In the genomic region with DNA sequence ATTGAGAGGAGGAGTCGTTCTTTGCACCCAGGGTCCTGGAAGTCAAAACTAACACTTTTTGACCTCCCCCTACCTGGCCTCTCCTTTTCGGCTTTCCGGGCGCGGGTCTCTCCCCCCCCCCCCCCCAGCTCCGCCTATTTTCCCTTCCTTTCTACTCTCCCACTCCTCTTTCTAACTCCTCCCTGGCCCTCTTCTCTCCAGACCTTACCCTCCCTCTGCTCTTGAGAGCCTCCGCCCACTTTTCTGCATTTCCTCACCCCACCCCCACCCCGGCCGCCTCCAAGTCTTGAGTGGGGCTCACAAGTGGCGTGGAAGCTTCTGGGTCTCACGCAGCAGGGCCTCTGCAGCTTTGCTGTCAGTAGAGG, we compare ENCODE assay signal across 9 mouse cellular contexts. TPM values are rescaled to one million over a fixed set of nuclear protein-coding genes. Genes with fewer than 3 reads are reported as not detected.
DNase-seq lines count a peak whose midpoint lies in the region; ATAC-seq lines count a peak whose summit lies in the region.
"Had no signal": no experiment of that assay in that cellular context is flagged by ENCODE, and none has a peak within 500 bp of the region (broad histone marks: within the 10 kb centered on the region; RNA-seq: fewer than 3 reads in every experiment).

No protein-coding gene starts in this region.

- no peak for ATAC-seq in embryonic facial prominence, embryonic 15.5 days (ENCODE audit: insufficient number of reproducible peaks, low FRiP score, low TSS enrichment, low read depth)
- no peak for ATAC-seq in intestine, embryonic 14.5 days (replicated peaks; ENCODE audit: low FRiP score, low TSS enrichment, low read depth)
- ATAC-seq in neural tube, embryonic 12.5 days (ENCODE audit: low FRiP score, low read depth), result no peak

- H3K27ac ChIP-seq in embryonic facial prominence, embryonic 15.5 days (replicated peaks), result no peak overlapping the region
- no peak overlapping the region for H3K27ac ChIP-seq in intestine, embryonic 14.5 days (ENCODE audit: low read depth)
- no peak overlapping the region for H3K27ac ChIP-seq in neural tube, embryonic 12.5 days
- H3K27ac ChIP-seq: liver, embryonic 15.5 days had no signal

- H3K27me3 ChIP-seq in embryonic facial prominence, embryonic 15.5 days, result peaks cover 89% of the 10 kb centered on the region
- H3K27me3 ChIP-seq in intestine, embryonic 14.5 days (replicated peaks; ENCODE audit: control insufficient read depth, insufficient read depth, low read length), result peaks cover 75% of the 10 kb centered on the region
- peaks cover 79% of the 10 kb centered on the region for H3K27me3 ChIP-seq in neural tube, embryonic 12.5 days (replicated peaks)

- WGBS in embryonic facial prominence, embryonic 15.5 days, result 0% methylated on average over 8 of the region's 11 CpGs
- 0% methylated on average over 5 of the region's 11 CpGs for WGBS in intestine, embryonic 14.5 days
- under 1% methylated on average over 8 of the region's 11 CpGs for WGBS in neural tube, embryonic 12.5 days

- H3K36me3 ChIP-seq in embryonic facial prominence, embryonic 15.5 days, result no peaks in the 10 kb centered on the region
- no peaks in the 10 kb centered on the region for H3K36me3 ChIP-seq in intestine, embryonic 14.5 days (ENCODE audit: control insufficient read depth, insufficient read depth, low read length)
- no peaks in the 10 kb centered on the region for H3K36me3 ChIP-seq in neural tube, embryonic 12.5 days
- H3K36me3 ChIP-seq: liver, embryonic 15.5 days had no signal

- H3K4me2 ChIP-seq in embryonic facial prominence, embryonic 15.5 days (replicated peaks), result peak overlapping the region; percentile 81
- peak overlapping the region; percentile 63; the same call in 1 of the 2 replicates for H3K4me2 ChIP-seq in intestine, embryonic 14.5 days (ENCODE audit: low read length)
- H3K4me2 ChIP-seq in neural tube, embryonic 12.5 days (replicated peaks), result peak overlapping the region; percentile 53
- H3K4me2 ChIP-seq: liver, embryonic 15.5 days had no signal

- H3K9ac ChIP-seq in embryonic facial prominence, embryonic 15.5 days, result no peak overlapping the region
- no peak overlapping the region for H3K9ac ChIP-seq in intestine, embryonic 14.5 days (ENCODE audit: low read length)
- 0 out of 2 replicates have a peak overlapping the region, but pooled peaks have one; percentile 43 for H3K9ac ChIP-seq in neural tube, embryonic 12.5 days
- H3K9ac ChIP-seq: liver, embryonic 15.5 days had no signal

- peaks cover 27% of the 10 kb centered on the region for H3K4me1 ChIP-seq in embryonic facial prominence, embryonic 15.5 days
- H3K4me1 ChIP-seq in intestine, embryonic 14.5 days (replicated peaks; ENCODE audit: control insufficient read depth, insufficient read depth, low read length), result peaks cover 10% of the 10 kb centered on the region
- H3K4me1 ChIP-seq in neural tube, embryonic 12.5 days, result peaks cover 22% of the 10 kb centered on the region

- peak; percentile 1 for DNase-seq in embryo, embryonic 10.5 days (ENCODE audit: low spot score)
- no peak for DNase-seq in embryo, embryonic 9.5 days (ENCODE audit: extremely low spot score)
- no peak for DNase-seq in intestine, embryonic 14.5 days (ENCODE audit: low spot score)
- no peak for DNase-seq in layer of hippocampus, adult 11-12 months (ENCODE audit: low spot score)
- no peak for DNase-seq in adrenal gland, adult (ENCODE audit: inconsistent age in 2 of 2, low spot score in 1 of 2)
- no peak for DNase-seq in spleen, adult 18-20 months

- no peaks in the 10 kb centered on the region for H3K9me3 ChIP-seq in embryonic facial prominence, embryonic 15.5 days (replicated peaks)
- no peaks in the 10 kb centered on the region for H3K9me3 ChIP-seq in intestine, embryonic 14.5 days (ENCODE audit: control insufficient read depth, low read length)
- H3K9me3 ChIP-seq in neural tube, embryonic 12.5 days, result no peaks in the 10 kb centered on the region
- H3K9me3 ChIP-seq: liver, embryonic 15.5 days had no signal

- peak overlapping the region; percentile 42 for H3K4me3 ChIP-seq in embryonic facial prominence, embryonic 15.5 days (replicated peaks)
- H3K4me3 ChIP-seq in intestine, embryonic 14.5 days (ENCODE audit: low read depth, low read length), result peak overlapping the region; percentile 36; the same call in 1 of the 2 replicates
- peak overlapping the region; percentile 23 for H3K4me3 ChIP-seq in neural tube, embryonic 12.5 days
- H3K4me3 ChIP-seq: liver, embryonic 15.5 days had no signal

RNA-seq across cellular contexts. Expression of gene Chat, which starts 0.3 kb away (rescaled TPM):
- 0.05 TPM in 1 of 2 replicates, not detected in the other for polyA plus RNA-seq in embryonic facial prominence, embryonic 15.5 days (2015; fragmentation: Nextera tagmentation; extraction: Ambion mirVana)
- 1.3 and 1.4 TPM in 2 replicates for polyA plus RNA-seq in intestine, embryonic 14.5 days (2014; fragmentation: Nextera tagmentation; extraction: Ambion mirVana)
- 4.4 and 5.6 TPM in 2 replicates for polyA plus RNA-seq in neural tube, embryonic 12.5 days (2016; fragmentation: Nextera tagmentation; extraction: Ambion mirVana)
- polyA plus RNA-seq: liver, embryonic 15.5 days had no signal

RNA-seq across cellular contexts. Expression of gene Slc18a3, which starts 0.8 kb away (rescaled TPM):
- 0.39 and 0.53 TPM in 2 replicates for polyA plus RNA-seq in embryonic facial prominence, embryonic 15.5 days (2015; fragmentation: Nextera tagmentation; extraction: Ambion mirVana)
- polyA plus RNA-seq in intestine, embryonic 14.5 days (2014; fragmentation: Nextera tagmentation; extraction: Ambion mirVana), result 11.3 TPM in 2 replicates
- polyA plus RNA-seq in neural tube, embryonic 12.5 days (2016; fragmentation: Nextera tagmentation; extraction: Ambion mirVana), result 30.0 and 33.1 TPM in 2 replicates
- polyA plus RNA-seq: liver, embryonic 15.5 days had no signal

RNA-seq across cellular contexts. Expression of gene Ercc6, which starts 47.8 kb away (rescaled TPM):
- polyA plus RNA-seq in embryonic facial prominence, embryonic 15.5 days (2015; fragmentation: Nextera tagmentation; extraction: Ambion mirVana), result 17.8 and 23.0 TPM in 2 replicates
- polyA plus RNA-seq in intestine, embryonic 14.5 days (2014; fragmentation: Nextera tagmentation; extraction: Ambion mirVana), result 16.0 and 19.1 TPM in 2 replicates
- 30.5 and 31.9 TPM in 2 replicates for polyA plus RNA-seq in neural tube, embryonic 12.5 days (2016; fragmentation: Nextera tagmentation; extraction: Ambion mirVana)
